Comparison of ENCODE assay signal across 9 mouse cellular contexts in the genomic region with DNA sequence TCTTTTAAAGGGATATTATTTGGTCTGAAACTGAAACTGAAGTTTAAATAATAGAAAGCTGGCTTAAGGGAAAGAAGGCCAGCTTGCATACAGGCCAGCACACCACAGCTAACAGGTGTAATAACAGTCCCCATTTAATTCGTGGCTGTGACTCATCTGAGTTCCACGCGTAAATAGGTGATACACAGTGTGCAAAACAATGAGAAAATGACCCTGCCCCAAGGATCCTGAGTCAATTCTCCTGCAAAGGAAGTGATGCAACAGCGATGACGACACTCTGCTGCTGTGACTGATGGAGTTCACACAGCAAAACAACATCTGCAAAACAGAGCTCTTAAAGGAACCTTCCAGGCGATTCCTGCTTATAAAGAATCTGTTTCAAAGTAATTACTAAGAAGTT.
A peak's percentile ranks its signal among the peaks of the same experiment; 100 is the strongest.
DNase-seq lines count a peak whose midpoint lies in the region; TF ChIP-seq lines count a peak whose summit lies in the region.
"Had no signal": no experiment of that assay in that cellular context is flagged by ENCODE, and none has a peak within 500 bp of the region (broad histone marks: within the 10 kb centered on the region; RNA-seq: fewer than 3 reads in every experiment).

No protein-coding gene starts in this region.

- DNase-seq in urinary bladder, postnatal 14 days (ENCODE audit: low spot score), result peak; percentile 17
- DNase-seq in urinary bladder, postnatal 4 days (ENCODE audit: low spot score in 2 of 2), result no peak
- peak; percentile 7 for DNase-seq in fat pad, adult 2 months (ENCODE audit: extremely low read depth, low read depth, low spot score)
- peak; percentile 74 to 81 for DNase-seq in lung, adult 18-20 months
- DNase-seq in limb, embryonic 10.5 days (ENCODE audit: low spot score), result no peak
- no peak for DNase-seq in layer of hippocampus, adult 11-12 months (ENCODE audit: low spot score)
- no peak for DNase-seq in thymus, adult 2 months
- DNase-seq: cerebellum, postnatal 25 days had no signal

- 71% methylated on average over 6 of the region's 6 CpGs for WGBS in limb, embryonic 10.5 days
- 61% methylated on average over 6 of the region's 6 CpGs for WGBS in thymus, adult 2 months

- no peaks in the 10 kb centered on the region for H3K27me3 ChIP-seq in limb, embryonic 10.5 days (ENCODE audit: low read depth, poor library complexity, severe bottlenecking)
- H3K27me3 ChIP-seq in thymus, adult 2 months (ENCODE audit: control insufficient read depth, insufficient read depth, low read length), result no peaks in the 10 kb centered on the region
- H3K27me3 ChIP-seq: stomach, embryonic 15.5 days had no signal

- no peaks in the 10 kb centered on the region for H3K4me1 ChIP-seq in limb, embryonic 10.5 days
- H3K4me1 ChIP-seq in thymus, adult 2 months (replicated peaks; ENCODE audit: control insufficient read depth, insufficient read depth, low read length), result no peaks in the 10 kb centered on the region
- H3K4me1 ChIP-seq: stomach, embryonic 15.5 days had no signal

- H3K27ac ChIP-seq in limb, embryonic 10.5 days, result no peak overlapping the region
- H3K27ac ChIP-seq in thymus, adult 2 months (ENCODE audit: control insufficient read depth, insufficient read depth, low read length), result no peak overlapping the region
- H3K27ac ChIP-seq: stomach, embryonic 15.5 days had no signal

- no peak overlapping the region for H3K4me3 ChIP-seq in limb, embryonic 10.5 days
- no peak overlapping the region for H3K4me3 ChIP-seq in thymus, adult 2 months (ENCODE audit: control insufficient read depth, insufficient read depth, low read length)
- H3K4me3 ChIP-seq: stomach, embryonic 15.5 days had no signal

- TF ChIP-seq POLR2A in thymus, adult 2 months (IDR thresholded peaks at IDR 0.05; ENCODE audit: control insufficient read depth, extremely low read depth, insufficient read depth, low read length, poor library complexity), result no peak

- no peaks in the 10 kb centered on the region for H3K9me3 ChIP-seq in limb, embryonic 10.5 days (replicated peaks)
- H3K9me3 ChIP-seq: stomach, embryonic 15.5 days had no signal

- H3K36me3 ChIP-seq in limb, embryonic 10.5 days, result no peaks in the 10 kb centered on the region
- H3K36me3 ChIP-seq in thymus, adult 2 months (ENCODE audit: control insufficient read depth, insufficient read depth, low read length), result no peaks in the 10 kb centered on the region
- H3K36me3 ChIP-seq: stomach, embryonic 15.5 days had no signal

- TF ChIP-seq CTCF in thymus, adult 2 months (IDR thresholded peaks at IDR 0.05; ENCODE audit: borderline replicate concordance, control insufficient read depth, extremely low read depth, insufficient read depth, low read length, poor library complexity), result no peak

Comparison
In these comparisons a context has a peak if more than half of its experiments do, and no peak if none do; other contexts are left out.
1. DNase-seq: peak in urinary bladder, postnatal 14 days (single experiment), fat pad, adult 2 months (single experiment) and lung, adult 18-20 months (2 of 2); none in urinary bladder, postnatal 4 days (0 of 2), limb, embryonic 10.5 days (single experiment), layer of hippocampus, adult 11-12 months (single experiment) and thymus, adult 2 months (single experiment).